Mouse (Mus musculus): ENCODE measurements around the gene Frs3.

DNA sequence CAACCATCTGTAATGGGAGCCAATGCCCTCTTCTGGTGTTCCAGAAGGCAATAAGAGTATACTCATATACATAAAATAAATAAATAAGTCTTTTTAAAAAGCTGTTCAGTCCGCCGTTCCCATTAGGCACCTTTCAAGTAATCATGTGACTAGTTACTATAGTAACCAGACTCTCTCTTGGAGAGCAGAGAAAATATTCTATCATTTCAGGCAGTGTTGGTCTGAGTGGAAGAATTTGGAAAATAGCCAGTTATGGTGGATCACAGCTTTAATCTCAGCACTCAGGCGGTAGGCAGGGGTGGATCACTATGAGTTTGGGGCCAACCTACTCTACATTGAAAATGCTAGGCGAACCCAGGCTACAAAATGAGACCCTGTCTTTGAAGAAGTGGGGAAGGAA, 19.7 kb upstream of the Frs3 start:
- TF ChIP-seq POLR2A (IDR thresholded peaks at IDR 0.05; ENCODE audit: borderline replicate concordance, low read depth, low read length) (no peak), CTCF (IDR thresholded peaks at IDR 0.05; ENCODE audit: low read depth, low read length) (no peak)

All from bone marrow macrophage, adult 2 months (primary cell).